Mouse (Mus musculus) ES-E14 (cell line): ENCODE measurements around the gene Cela3a.

Source experiments
- HCFC1 ChIP-seq: IDR thresholded peaks from 2 replicates; pipeline ENCODE4 v1.6.1; 2012; ENCODE audit warnings: low read length, inconsistent platforms, borderline replicate concordance; ENCODE audit not compliant: insufficient read depth
- MAFK ChIP-seq: IDR thresholded peaks from 2 replicates; pipeline ENCODE4 v1.6.1; 2014; ENCODE audit warnings: mild to moderate bottlenecking, low read depth, low read length, inconsistent platforms; ENCODE audit not compliant: insufficient read depth
- ZC3H11A ChIP-seq: IDR thresholded peaks from 2 replicates; pipeline ENCODE4 v1.6.1; 2012; ENCODE audit warnings: low read depth, mild to moderate bottlenecking, inconsistent platforms, low read length, borderline replicate concordance
- ZNF384 ChIP-seq: IDR thresholded peaks from 2 replicates; pipeline ENCODE4 v1.6.1; 2012; ENCODE audit warnings: low read depth, low read length, inconsistent platforms

DNA sequence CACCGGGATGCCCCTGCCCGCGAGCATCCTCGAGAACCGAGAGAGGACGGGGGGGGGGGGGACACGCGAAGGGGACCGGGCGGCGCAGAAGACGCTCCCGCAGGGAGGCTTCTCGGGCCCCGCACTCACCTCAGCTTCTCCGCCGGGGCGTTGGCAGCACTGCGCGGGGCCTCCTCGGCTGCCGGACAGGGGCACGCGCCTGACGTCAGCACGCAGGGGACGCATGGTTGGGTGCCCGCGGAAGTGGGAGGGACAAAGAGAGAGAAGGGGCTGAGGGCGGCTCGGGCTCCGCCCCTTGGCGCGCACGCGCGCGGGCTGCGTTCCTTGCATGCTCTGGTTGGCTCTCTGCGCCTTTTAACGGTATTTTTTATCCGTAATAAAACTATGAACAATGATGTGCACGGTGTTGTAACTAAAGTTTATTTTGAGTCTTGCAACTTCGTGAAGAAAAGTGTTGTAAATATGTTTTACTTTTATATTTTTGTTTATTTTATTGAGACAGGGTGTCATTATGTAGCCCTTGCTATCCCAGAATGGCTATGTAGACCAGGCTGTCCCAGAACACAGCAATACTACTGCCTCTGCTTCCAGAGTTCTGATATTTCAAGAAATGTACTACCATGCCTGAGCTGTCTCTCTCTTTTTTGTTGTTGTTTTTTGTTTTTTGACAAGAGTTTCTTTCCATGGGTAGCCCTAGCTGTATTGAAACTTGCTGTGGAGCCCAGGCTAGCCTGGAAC lies 51.9 kb downstream of the Cela3a start, which contains the start of gene Cdc42:
- no peak for TF ChIP-seq MAFK
- no peak for TF ChIP-seq HCFC1
- TF ChIP-seq ZC3H11A, result no peak
- TF ChIP-seq ZNF384, result no peak
